ENCODE assay signal across 28 mouse cellular contexts in the genomic region with DNA sequence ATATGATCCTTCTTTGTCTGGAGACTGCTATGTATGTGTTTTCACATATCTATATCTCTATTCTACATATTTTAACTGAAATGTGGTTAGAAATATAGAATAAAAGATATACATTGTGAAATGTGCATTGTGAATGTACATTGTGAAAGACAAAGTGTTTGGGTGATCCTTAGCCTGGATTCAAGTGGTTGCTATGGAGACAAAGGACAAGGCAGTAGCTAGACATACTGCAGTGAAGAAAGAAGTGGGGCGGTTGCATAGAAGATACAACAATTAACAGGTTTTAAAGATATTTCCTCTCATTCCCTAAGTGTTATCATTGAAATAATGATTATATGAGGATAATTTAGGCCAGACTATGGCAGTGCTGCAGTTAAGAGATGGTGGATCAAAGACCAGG.
DNase-seq lines count a peak whose midpoint lies in the region; ATAC-seq lines count a peak whose summit lies in the region.
"Had no signal": no experiment of that assay in that cellular context is flagged by ENCODE, and none has a peak within 500 bp of the region (broad histone marks: within the 10 kb centered on the region; RNA-seq: fewer than 3 reads in every experiment).

No protein-coding gene starts in this region.

- no peaks in the 10 kb centered on the region for H3K4me1 ChIP-seq in hindbrain, embryonic 11.5 days (replicated peaks; ENCODE audit: control insufficient read depth, insufficient read depth, low read length)
- H3K4me1 ChIP-seq in hindbrain, embryonic 10.5 days (replicated peaks) = peaks cover 9% of the 10 kb centered on the region; the same call in 1 of the 2 replicates
- no peaks in the 10 kb centered on the region for H3K4me1 ChIP-seq in forebrain, embryonic 16.5 days (replicated peaks; ENCODE audit: control insufficient read depth, insufficient read depth, low read length)
- 0 out of 2 replicates have a peak, but pooled peaks cover 3% of the 10 kb centered on the region for H3K4me1 ChIP-seq in midbrain, embryonic 15.5 days
- H3K4me1 ChIP-seq: embryonic facial prominence, embryonic 13.5 days; heart, embryonic 12.5 days; limb, embryonic 10.5 days; limb, embryonic 15.5 days; neural tube, embryonic 12.5 days had no signal

- no peak overlapping the region for H3K4me3 ChIP-seq in hindbrain, embryonic 11.5 days (ENCODE audit: low read depth, low read length)
- no peak overlapping the region for H3K4me3 ChIP-seq in hindbrain, embryonic 10.5 days
- H3K4me3 ChIP-seq in forebrain, embryonic 16.5 days (replicated peaks; ENCODE audit: low read length) = no peak overlapping the region
- no peak overlapping the region for H3K4me3 ChIP-seq in midbrain, embryonic 15.5 days
- H3K4me3 ChIP-seq: embryonic facial prominence, embryonic 13.5 days; gastrocnemius, adult 2 months; heart, adult 2 months; heart, embryonic 12.5 days; limb, embryonic 10.5 days; limb, embryonic 15.5 days; myocyte; neural tube, embryonic 12.5 days had no signal

- H3K4me2 ChIP-seq in hindbrain, embryonic 11.5 days (replicated peaks; ENCODE audit: low read depth, low read length) = no peak overlapping the region
- H3K4me2 ChIP-seq in forebrain, embryonic 16.5 days (ENCODE audit: low read length) = no peak overlapping the region
- no peak overlapping the region for H3K4me2 ChIP-seq in midbrain, embryonic 15.5 days
- H3K4me2 ChIP-seq: embryonic facial prominence, embryonic 13.5 days; heart, embryonic 12.5 days; limb, embryonic 15.5 days; neural tube, embryonic 12.5 days had no signal

- no peaks in the 10 kb centered on the region for H3K36me3 ChIP-seq in hindbrain, embryonic 11.5 days (ENCODE audit: control insufficient read depth, insufficient read depth, low read length)
- H3K36me3 ChIP-seq in hindbrain, embryonic 10.5 days = no peaks in the 10 kb centered on the region
- no peaks in the 10 kb centered on the region for H3K36me3 ChIP-seq in forebrain, embryonic 16.5 days (ENCODE audit: control insufficient read depth, insufficient read depth)
- H3K36me3 ChIP-seq in midbrain, embryonic 15.5 days (replicated peaks) = no peaks in the 10 kb centered on the region
- H3K36me3 ChIP-seq: embryonic facial prominence, embryonic 13.5 days; heart, embryonic 12.5 days; limb, embryonic 10.5 days; limb, embryonic 15.5 days; neural tube, embryonic 12.5 days had no signal

- peak; percentile 17 for DNase-seq in hindbrain, embryonic 11.5 days (ENCODE audit: low spot score)
- no peak for DNase-seq in hindbrain, embryonic 10.5 days (ENCODE audit: low spot score)
- peak; percentile 44 for DNase-seq in brain, adult 2 months (ENCODE audit: low read depth, low spot score)
- DNase-seq in lung, postnatal 10 days = no peak
- no peak for DNase-seq in T-cell, adult 2 months (ENCODE audit: low spot score)
- DNase-seq: adrenal gland, postnatal 10 days; B cell, adult 2 months; cerebellum, adult 11-12 months; cerebellum, postnatal 10 days; gastrocnemius, adult 2 months; heart, adult 2 months; kidney, adult 11 months; kidney, postnatal 14 days; layer of hippocampus, adult 9-11 months; lung, adult 2 months; lung, postnatal 14 days; thymus, adult 2 months; thymus, postnatal 36 days had no signal

- H3K27ac ChIP-seq in hindbrain, embryonic 11.5 days (ENCODE audit: low read depth, low read length) = no peak overlapping the region
- no peak overlapping the region for H3K27ac ChIP-seq in hindbrain, embryonic 10.5 days
- no peak overlapping the region for H3K27ac ChIP-seq in forebrain, embryonic 16.5 days (ENCODE audit: low read length)
- H3K27ac ChIP-seq in midbrain, embryonic 15.5 days = peak overlapping the region; percentile 53; the same call in 1 of the 2 replicates
- H3K27ac ChIP-seq: embryonic facial prominence, embryonic 13.5 days; gastrocnemius, adult 2 months; heart, adult 2 months; limb, embryonic 10.5 days; limb, embryonic 15.5 days; liver, embryonic 14.5 days; neural tube, embryonic 12.5 days had no signal

- no peak for ATAC-seq in hindbrain, embryonic 11.5 days (ENCODE audit: low FRiP score)
- ATAC-seq in forebrain, embryonic 16.5 days = 0 out of 2 replicates have a peak, but pooled peaks have one; percentile 33
- ATAC-seq in midbrain, embryonic 15.5 days (replicated peaks) = peak; percentile 67; the same call in 1 of the 2 replicates
- ATAC-seq: inflammation-experienced regulatory T-cells, adult 6 months had no signal

- H3K9ac ChIP-seq in hindbrain, embryonic 11.5 days (ENCODE audit: low read depth, low read length) = no peak overlapping the region
- H3K9ac ChIP-seq in forebrain, embryonic 16.5 days (replicated peaks; ENCODE audit: low read depth, low read length) = no peak overlapping the region
- no peak overlapping the region for H3K9ac ChIP-seq in midbrain, embryonic 15.5 days
- H3K9ac ChIP-seq: embryonic facial prominence, embryonic 13.5 days; heart, embryonic 12.5 days; limb, embryonic 15.5 days; liver, embryonic 14.5 days; neural tube, embryonic 12.5 days had no signal

- H3K27me3 ChIP-seq in hindbrain, embryonic 11.5 days (ENCODE audit: control insufficient read depth, insufficient read depth, low read length) = no peaks in the 10 kb centered on the region
- no peaks in the 10 kb centered on the region for H3K27me3 ChIP-seq in hindbrain, embryonic 10.5 days (ENCODE audit: insufficient read depth, poor library complexity, severe bottlenecking)
- no peaks in the 10 kb centered on the region for H3K27me3 ChIP-seq in forebrain, embryonic 16.5 days (replicated peaks; ENCODE audit: control insufficient read depth, insufficient read depth, low read length)
- H3K27me3 ChIP-seq in midbrain, embryonic 15.5 days (replicated peaks) = no peaks in the 10 kb centered on the region
- H3K27me3 ChIP-seq: embryonic facial prominence, embryonic 13.5 days; heart, embryonic 12.5 days; limb, embryonic 15.5 days; neural tube, embryonic 12.5 days had no signal

- no peaks in the 10 kb centered on the region for H3K9me3 ChIP-seq in hindbrain, embryonic 11.5 days (ENCODE audit: control insufficient read depth, low read length)
- H3K9me3 ChIP-seq in hindbrain, embryonic 10.5 days = no peaks in the 10 kb centered on the region
- H3K9me3 ChIP-seq in forebrain, embryonic 16.5 days (ENCODE audit: control insufficient read depth, low read length) = no peaks in the 10 kb centered on the region
- no peaks in the 10 kb centered on the region for H3K9me3 ChIP-seq in midbrain, embryonic 15.5 days
- H3K9me3 ChIP-seq: embryonic facial prominence, embryonic 13.5 days; heart, embryonic 12.5 days; limb, embryonic 10.5 days; limb, embryonic 15.5 days; neural tube, embryonic 12.5 days had no signal

- WGBS in hindbrain, embryonic 11.5 days = 30% methylated on average over 1 of the region's 1 CpGs
- 49% methylated on average over 1 of the region's 1 CpGs for WGBS in hindbrain, embryonic 10.5 days
- 47% methylated on average over 1 of the region's 1 CpGs for WGBS in forebrain, embryonic 16.5 days
- WGBS in midbrain, embryonic 15.5 days = 23% methylated on average over 1 of the region's 1 CpGs

Comparison
In these comparisons a context has a peak if more than half of its experiments do, and no peak if none do; other contexts are left out.
1. DNase-seq: peak in hindbrain, embryonic 11.5 days (single experiment) and brain, adult 2 months (single experiment); none in hindbrain, embryonic 10.5 days (single experiment), lung, postnatal 10 days (single experiment) and T-cell, adult 2 months (single experiment).